Mouse (Mus musculus): ENCODE measurements around the gene Snx6. TPM values are rescaled to one million over a fixed set of nuclear protein-coding genes. Genes with fewer than 3 reads are reported as not detected.
A peak's percentile ranks its signal among the peaks of the same experiment; 100 is the strongest.
"Not testable (repeated sequence)": the region's sequence is repeated elsewhere in the genome, so short reads cannot be mapped to it uniquely, and the experiment has no call there.

Snx6 gene
- polyA plus RNA-seq (2015; fragmentation: Nextera tagmentation; extraction: Ambion mirVana), result 194 and 208 TPM in 2 replicates

GRCm38 (mm10) chr12:54795153-54795998 is at the start of gene Snx6:
Gene Snx6, minus strand, starts transcription at chr12:54795703.
- Histone ChIP-seq H3K4me3 (peak within 1 kb of the TSS; percentile 96), H3K4me1 (peaks cover 27% of the 10 kb centered on the region), H3K27ac (peak within 1 kb of the TSS; percentile 85), H3K27me3 (no peaks in the 10 kb centered on the region), H3K4me2 (replicated peaks) (peak within 1 kb of the TSS; percentile 70), H3K9ac (peak within 1 kb of the TSS; percentile 98), H3K9me3 (no peaks in the 10 kb centered on the region), H3K36me3 (peaks cover 12% of the 10 kb centered on the region)
- under 1% methylated on average over 73 of the region's 76 CpGs for WGBS
- peak; percentile 96 for ATAC-seq (ENCODE audit: low FRiP score, low read depth)

DNA sequence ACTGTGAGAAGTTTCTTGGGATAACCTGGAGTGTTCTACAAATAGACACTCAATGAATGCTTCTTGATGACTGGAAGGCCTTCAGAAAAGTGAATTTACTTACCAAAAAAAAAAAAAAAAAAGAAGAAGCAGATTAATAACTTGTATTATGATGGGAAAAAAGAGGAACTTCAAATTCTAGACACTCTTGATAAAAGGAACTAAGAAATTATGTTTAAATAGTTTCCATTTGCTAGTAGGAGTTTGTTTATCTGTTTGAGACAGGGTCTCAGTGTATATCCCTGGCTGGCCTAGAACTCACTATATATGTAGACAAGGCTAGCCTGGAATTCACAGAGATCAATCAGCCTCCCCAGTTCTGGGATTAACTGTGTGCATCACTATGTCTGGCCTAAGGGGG is 48.9 kb upstream of the Snx6 start:
- ATAC-seq (ENCODE audit: low FRiP score, low read depth), result no peak
- H3K4me1 ChIP-seq, result no peaks in the 10 kb centered on the region
- H3K4me2 ChIP-seq (replicated peaks), result no peak overlapping the region
- H3K9me3 ChIP-seq, result no peaks in the 10 kb centered on the region
- H3K9ac ChIP-seq, result no peak overlapping the region
- no peak overlapping the region for H3K4me3 ChIP-seq
- no peak overlapping the region for H3K27ac ChIP-seq
- H3K36me3 ChIP-seq, result no peaks in the 10 kb centered on the region
- no peaks in the 10 kb centered on the region for H3K27me3 ChIP-seq

DNA sequence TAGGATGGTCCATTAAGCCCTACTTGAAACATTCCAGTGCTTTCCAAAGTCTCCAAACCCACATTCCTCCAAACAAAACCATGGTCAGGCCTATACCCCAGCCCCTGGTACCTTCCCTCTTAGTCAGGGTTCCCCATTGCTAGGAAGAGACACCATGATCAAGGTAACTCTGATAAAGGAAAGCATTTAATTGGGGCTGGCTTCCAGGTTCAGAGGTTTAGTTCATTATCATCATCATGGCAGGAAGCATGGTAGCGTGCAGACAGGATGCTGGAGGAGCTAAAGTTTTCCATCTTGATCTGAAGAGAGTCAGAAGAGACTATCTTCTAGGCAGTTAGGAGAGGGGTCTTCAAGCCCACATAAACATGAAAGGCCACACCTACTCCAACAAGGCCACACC is 46.1 kb upstream of the Snx6 start:
- no peaks in the 10 kb centered on the region for H3K27me3 ChIP-seq
- H3K9me3 ChIP-seq, result no peaks in the 10 kb centered on the region
- no peak for ATAC-seq (ENCODE audit: low FRiP score, low read depth)
- no peak overlapping the region for H3K4me2 ChIP-seq (replicated peaks)
- no peak overlapping the region for H3K27ac ChIP-seq
- no peak overlapping the region for H3K9ac ChIP-seq
- H3K4me3 ChIP-seq, result no peak overlapping the region
- no peaks in the 10 kb centered on the region for H3K4me1 ChIP-seq
- WGBS, result 87% methylated on average over 1 of the region's 1 CpGs
- no peaks in the 10 kb centered on the region for H3K36me3 ChIP-seq

DNA sequence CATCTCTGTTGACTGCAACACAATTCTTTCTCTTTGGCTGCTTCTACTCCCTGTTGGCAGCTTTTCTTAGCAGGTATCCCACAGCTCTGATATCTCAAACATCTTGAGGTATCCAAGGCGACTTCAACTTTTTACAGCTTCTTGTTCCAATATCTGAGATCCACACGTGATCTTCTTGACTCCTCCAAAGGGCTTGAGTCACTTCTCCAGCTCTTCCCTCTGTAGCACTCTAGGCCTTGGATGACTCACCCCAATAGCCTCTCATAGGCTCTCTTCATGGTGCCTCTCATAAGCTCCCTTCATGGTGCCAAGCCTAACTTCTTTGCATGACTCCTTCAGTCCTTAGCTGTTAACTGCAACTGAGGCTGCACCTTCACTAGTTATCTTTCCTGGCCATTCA is 44.3 kb upstream of the Snx6 start:
- Histone ChIP-seq H3K9ac (no peak overlapping the region), H3K4me1 (peaks cover 5% of the 10 kb centered on the region; the same call in 1 of the 2 replicates), H3K27ac (no peak overlapping the region), H3K9me3 (no peaks in the 10 kb centered on the region), H3K27me3 (no peaks in the 10 kb centered on the region), H3K4me2 (replicated peaks) (no peak overlapping the region), H3K36me3 (no peaks in the 10 kb centered on the region), H3K4me3 (no peak overlapping the region)
- WGBS, result 74% methylated on average over 2 of the region's 2 CpGs
- no peak for ATAC-seq (ENCODE audit: low FRiP score, low read depth)

DNA sequence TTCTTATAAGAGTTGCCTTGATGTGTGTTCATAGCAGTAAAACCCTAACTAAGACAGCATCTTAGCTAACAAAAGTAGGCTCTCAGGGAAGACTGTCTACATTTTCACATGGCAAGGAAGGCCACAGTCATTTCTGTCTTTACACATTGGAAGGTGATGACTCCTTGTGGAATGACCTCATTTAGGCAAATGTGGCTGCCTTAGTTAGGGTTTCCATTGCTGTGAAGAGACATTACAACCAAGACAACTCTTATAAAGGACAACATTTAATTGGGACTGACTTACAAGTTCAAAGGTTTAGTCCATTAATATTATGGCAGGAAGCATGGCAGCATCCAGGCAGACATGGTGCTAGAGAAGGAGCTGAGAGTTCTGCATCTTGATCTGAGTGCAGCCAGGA is 43.4 kb upstream of the Snx6 start:
- Histone ChIP-seq H3K27ac (no peak overlapping the region), H3K36me3 (no peaks in the 10 kb centered on the region), H3K4me2 (replicated peaks) (no peak overlapping the region), H3K4me3 (no peak overlapping the region), H3K9me3 (no peaks in the 10 kb centered on the region), H3K4me1 (peaks cover 8% of the 10 kb centered on the region; the same call in 1 of the 2 replicates), H3K9ac (no peak overlapping the region), H3K27me3 (no peaks in the 10 kb centered on the region)
- ATAC-seq (ENCODE audit: low FRiP score, low read depth), result no peak

DNA sequence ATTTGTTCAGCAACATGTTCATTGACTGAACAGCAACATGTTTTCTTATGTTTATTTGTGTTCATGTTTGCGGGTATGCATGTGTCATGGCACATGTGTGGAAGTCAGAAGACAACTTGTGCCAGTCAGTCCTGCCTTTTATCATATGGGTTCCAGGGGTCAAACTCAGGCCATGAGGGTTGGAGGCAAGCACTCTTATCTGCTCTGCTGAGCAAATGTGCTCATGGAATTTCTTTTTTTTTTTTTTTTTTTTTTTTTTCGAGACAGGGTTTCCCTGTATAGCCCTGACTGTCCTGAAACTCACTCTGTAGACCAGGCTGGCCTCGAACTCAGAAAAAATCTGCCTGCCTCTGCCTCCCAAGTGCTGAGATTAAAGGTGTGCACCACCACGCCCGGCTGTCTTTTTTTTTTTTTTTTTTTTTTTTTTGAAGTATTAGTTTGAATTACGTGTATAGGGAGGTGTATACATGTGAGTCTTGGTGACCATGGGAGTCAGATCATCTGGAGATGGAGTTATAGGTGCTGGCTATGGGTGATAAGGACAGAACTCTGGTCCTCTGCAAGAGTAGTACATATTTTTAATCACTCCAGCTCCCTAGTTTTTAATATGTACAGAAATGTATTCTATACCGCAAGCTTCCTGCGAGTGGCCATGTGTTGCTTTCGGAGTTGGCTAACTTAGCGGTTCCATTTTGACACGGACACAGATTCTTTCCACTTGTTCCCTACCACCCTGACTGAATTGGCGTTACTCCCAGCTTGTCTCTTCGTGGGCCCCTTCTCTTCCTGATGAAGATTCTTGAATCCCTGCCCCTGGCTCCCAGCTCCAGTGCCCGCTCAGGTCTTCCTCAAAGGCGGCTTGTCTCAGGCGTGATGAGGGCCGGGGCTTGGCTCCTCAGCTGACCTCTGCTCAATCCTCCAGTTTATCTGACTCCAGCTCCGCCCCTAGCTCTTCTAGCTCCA is 40.4 kb upstream of the Snx6 start:
- WGBS, result 80% methylated on average over 18 of the region's 18 CpGs
- H3K36me3 ChIP-seq, result no peaks in the 10 kb centered on the region
- ATAC-seq (ENCODE audit: low FRiP score, low read depth), result no peak
- no peaks in the 10 kb centered on the region for H3K27me3 ChIP-seq
- H3K4me3 ChIP-seq, result no peak overlapping the region
- peak overlapping the region; percentile 59; the same call in 1 of the 2 replicates for H3K4me2 ChIP-seq (replicated peaks)
- H3K27ac ChIP-seq, result no peak overlapping the region
- H3K9me3 ChIP-seq, result no peaks in the 10 kb centered on the region
- peaks cover 8% of the 10 kb centered on the region; the same call in 1 of the 2 replicates for H3K4me1 ChIP-seq
- no peak overlapping the region for H3K9ac ChIP-seq

DNA sequence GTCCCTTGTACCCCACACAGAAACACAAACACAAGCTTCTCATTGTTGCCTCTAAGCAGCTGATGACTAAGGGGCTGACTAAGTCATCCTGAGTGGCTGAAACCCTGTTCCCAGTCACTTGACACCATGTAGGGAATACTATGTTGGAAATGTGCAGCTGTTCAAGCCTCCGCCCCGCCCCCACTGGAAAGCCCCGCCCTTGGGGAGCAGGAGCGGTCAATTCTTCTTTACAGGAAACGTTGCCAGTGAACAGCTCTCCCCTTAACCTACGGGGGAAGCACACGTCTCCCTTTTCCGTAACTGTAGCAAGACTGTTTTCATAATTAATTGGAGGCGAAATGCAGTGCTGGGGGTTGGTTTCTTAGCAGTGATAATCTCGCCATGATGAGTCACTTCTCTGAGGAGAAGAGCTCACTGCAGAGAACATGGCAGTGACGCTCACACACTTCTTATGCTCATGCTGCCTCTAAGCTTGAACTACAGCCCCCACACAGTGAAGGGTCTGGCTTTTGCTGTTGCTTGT is 39.5 kb upstream of the Snx6 start:
- H3K9ac ChIP-seq, result peak overlapping the region; percentile 39; the same call in 1 of the 2 replicates

GRCm38 (mm10) chr12:54833856-54834399 is 38.4 kb upstream of the Snx6 start:
- Histone ChIP-seq H3K36me3 (no peaks in the 10 kb centered on the region), H3K9ac (no peak overlapping the region), H3K4me3 (no peak overlapping the region), H3K4me1 (peaks cover 8% of the 10 kb centered on the region; the same call in 1 of the 2 replicates), H3K27me3 (no peaks in the 10 kb centered on the region), H3K4me2 (replicated peaks) (no peak overlapping the region), H3K27ac (no peak overlapping the region), H3K9me3 (no peaks in the 10 kb centered on the region)
- WGBS, result 67% methylated on average over 9 of the region's 9 CpGs
- no peak for ATAC-seq (ENCODE audit: low FRiP score, low read depth)

More for the DNA sequence above, 39.5 kb upstream of the Snx6 start:
- H3K27me3 ChIP-seq, result no peaks in the 10 kb centered on the region
- peak overlapping the region; percentile 59 for H3K4me2 ChIP-seq (replicated peaks)
- H3K9me3 ChIP-seq, result no peaks in the 10 kb centered on the region
- WGBS, result 11% methylated on average over 11 of the region's 11 CpGs
- H3K36me3 ChIP-seq, result no peaks in the 10 kb centered on the region
- peaks cover 8% of the 10 kb centered on the region; the same call in 1 of the 2 replicates for H3K4me1 ChIP-seq
- H3K4me3 ChIP-seq, result peak overlapping the region; percentile 37
- no peak overlapping the region for H3K27ac ChIP-seq
- peak; percentile 90 for ATAC-seq (ENCODE audit: low FRiP score, low read depth)

- not testable (repeated sequence) for H3K27ac ChIP-seq
- 75% methylated on average over 1 of the region's 1 CpGs for WGBS
These were observed 36.4 kb upstream of the Snx6 start for GRCm38 (mm10) chr12:54831927-54832326.

DNA sequence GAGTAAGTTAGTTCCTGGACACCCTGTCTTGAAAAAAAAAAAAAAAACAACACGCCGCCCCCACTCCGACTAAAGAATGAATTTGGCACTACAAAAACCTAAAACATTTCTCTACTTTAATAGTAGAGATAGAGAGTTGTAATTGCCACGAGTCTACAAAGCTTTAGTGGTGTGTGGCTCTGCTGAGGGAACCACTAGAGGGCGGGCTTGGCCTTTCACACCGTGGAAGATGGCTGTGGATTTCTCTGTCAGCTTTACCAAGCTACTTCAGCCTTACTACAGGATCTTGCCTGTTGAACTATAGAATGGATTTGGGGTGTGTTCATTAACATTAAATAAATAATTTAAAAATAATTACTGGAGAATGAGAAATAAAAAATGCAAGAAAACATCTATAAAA is 35.1 kb upstream of the Snx6 start:
- Histone ChIP-seq H3K4me3 (no peak overlapping the region), H3K27ac (no peak overlapping the region), H3K4me1 (peaks cover 8% of the 10 kb centered on the region; the same call in 1 of the 2 replicates), H3K9ac (no peak overlapping the region), H3K9me3 (no peaks in the 10 kb centered on the region), H3K27me3 (no peaks in the 10 kb centered on the region), H3K4me2 (replicated peaks) (no peak overlapping the region), H3K36me3 (no peaks in the 10 kb centered on the region)
- 0 out of 2 replicates have a peak, but pooled peaks have one; percentile 72 for ATAC-seq (ENCODE audit: low FRiP score, low read depth)
- 18% methylated on average over 6 of the region's 6 CpGs for WGBS

More at GRCm38 (mm10) chr12:54831927-54832326, 36.4 kb upstream of the Snx6 start:
- not testable (repeated sequence) for H3K9ac ChIP-seq; ATAC-seq (ENCODE audit: low FRiP score, low read depth); H3K9me3 ChIP-seq; H3K4me2 ChIP-seq (replicated peaks); H3K4me1 ChIP-seq; H3K4me3 ChIP-seq; H3K36me3 ChIP-seq; H3K27me3 ChIP-seq

GRCm38 (mm10) chr12:54829876-54830275 is 34.4 kb upstream of the Snx6 start:
- no peak for ATAC-seq (ENCODE audit: low FRiP score, low read depth)
- no peaks in the 10 kb centered on the region for H3K36me3 ChIP-seq

More at GRCm38 (mm10) chr12:54829876-54830275, 34.4 kb upstream of the Snx6 start:
- Histone ChIP-seq H3K4me2 (replicated peaks) (no peak overlapping the region), H3K9ac (no peak overlapping the region), H3K4me3 (no peak overlapping the region), H3K27me3 (no peaks in the 10 kb centered on the region), H3K27ac (no peak overlapping the region), H3K9me3 (no peaks in the 10 kb centered on the region), H3K4me1 (peaks cover 3% of the 10 kb centered on the region; the same call in 1 of the 2 replicates)
- WGBS, result 48% methylated on average over 5 of the region's 5 CpGs

All from limb, embryonic 13.5 days (tissue).